Mouse (Mus musculus) liver, adult 2 months (tissue): ENCODE data around the gene S1pr2.

Source experiments
- CTCF ChIP-seq: fragments of 200-500 bp; IDR thresholded peaks from 2 replicates; pipeline ENCODE4 v1.5.1; 2011; ENCODE audit warnings: low read depth, low read length, control low read depth
- POLR2A ChIP-seq: fragments of 200-500 bp; IDR thresholded peaks from 2 replicates; pipeline ENCODE4 v1.6.1; 2011; ENCODE audit warnings: low read length, control low read depth; ENCODE audit not compliant: insufficient read depth; ENCODE audit errors: extremely low read depth

GRCm38 (mm10) chr9:20966008-20966407 lies 10.6 kb downstream of the S1pr2 start:
- TF ChIP-seq CTCF (no peak), POLR2A (no peak)
